Mouse (Mus musculus): ENCODE measurements around the gene Efr3b.

DNA sequence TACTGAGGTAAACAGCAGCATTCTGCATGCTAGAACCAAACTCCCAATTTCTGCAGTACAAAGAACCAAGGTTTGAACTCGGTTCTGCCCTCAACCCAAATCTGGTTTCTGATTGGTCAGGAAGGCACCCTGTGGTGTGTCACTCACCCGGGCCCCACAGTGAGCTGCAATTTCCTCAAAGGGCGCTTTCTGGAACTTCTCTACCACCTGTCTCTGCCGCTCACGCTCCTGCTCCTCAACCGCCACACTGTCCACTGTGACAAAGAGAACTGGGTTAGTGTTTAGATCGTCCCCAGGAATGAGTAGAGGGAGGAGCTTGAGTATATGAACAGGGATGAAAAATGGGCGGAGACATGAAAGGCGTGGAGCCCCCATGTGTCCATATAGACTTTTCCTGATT, 70.3 kb downstream of the Efr3b start:
- TF ChIP-seq POLR2A (IDR thresholded peaks at IDR 0.05; ENCODE audit: borderline replicate concordance, low read depth, low read length) (no peak), CTCF (IDR thresholded peaks at IDR 0.05; ENCODE audit: low read depth, low read length) (no peak)
